Mouse (Mus musculus) ES-Bruce4 (cell line): Measurements from ENCODE around the gene Cpxm1. TPM values are rescaled to one million over a fixed set of nuclear protein-coding genes. Genes with fewer than 3 reads are reported as not detected.
"Not testable (repeated sequence)": the region's sequence is repeated elsewhere in the genome, so short reads cannot be mapped to it uniquely, and the experiment has no call there.

Experiments used
- H3K27ac ChIP-seq: 2 replicates; pipeline ENCODE4 v1.5.1; 2012; ENCODE audit warnings: low read length, inconsistent platforms; ENCODE audit not compliant: insufficient read depth
- H3K27me3 ChIP-seq: 2 replicates; pipeline ENCODE4 v1.6.1; 2012; ENCODE audit warnings: mild to moderate bottlenecking, low read length, inconsistent platforms; ENCODE audit not compliant: control insufficient read depth, poor library complexity, insufficient read depth, severe bottlenecking
- H3K36me3 ChIP-seq: 2 replicates; pipeline ENCODE4 v1.6.1; 2012; ENCODE audit warnings: inconsistent platforms, mild to moderate bottlenecking, low read length, moderate library complexity; ENCODE audit not compliant: control insufficient read depth, poor library complexity, insufficient read depth, severe bottlenecking
- H3K4me1 ChIP-seq: one replicate; pipeline ENCODE4 v1.8.1; 2011; ENCODE audit warnings: low read length; ENCODE audit not compliant: control insufficient read depth, insufficient read depth
- H3K4me3 ChIP-seq: 2 replicates; pipeline ENCODE4 v1.5.1; 2011; ENCODE audit warnings: low read depth, mild to moderate bottlenecking, low read length
- H3K9ac ChIP-seq: 2 replicates; pipeline ENCODE4 v1.6.1; 2012; ENCODE audit warnings: low read depth, mild to moderate bottlenecking, inconsistent platforms; ENCODE audit not compliant: poor library complexity, severe bottlenecking
- H3K9me3 ChIP-seq: replicated peaks from 2 replicates; pipeline ENCODE4 v1.6.1; 2012; ENCODE audit warnings: mild to moderate bottlenecking, low read length, inconsistent platforms; ENCODE audit not compliant: control insufficient read depth, poor library complexity, insufficient read depth, severe bottlenecking
- CTCF ChIP-seq: IDR thresholded peaks from one replicate; pipeline ENCODE4 v1.8.1; 2011; ENCODE audit warnings: low read depth, low read length
- EP300 ChIP-seq: IDR thresholded peaks from 2 replicates; pipeline ENCODE4 v1.6.1; 2011; ENCODE audit warnings: low read depth, low read length; ENCODE audit not compliant: insufficient read depth
- POLR2A ChIP-seq: IDR thresholded peaks from one replicate; pipeline ENCODE4 v1.8.1; 2011; ENCODE audit warnings: low read length; ENCODE audit not compliant: insufficient read depth
- polyA plus RNA-seq: library from polyadenylated mRNA; stranded (reverse); fragments of >200 nt; gene quantifications from 2 replicates; pipeline ENCODE4 v1.2.4, GENCODE M21; 2011; ENCODE audit warnings: low read depth; ENCODE audit not compliant: missing spikeins, insufficient read depth, insufficient read length

The Cpxm1 gene
- polyA plus RNA-seq, 1 experiment, result 8.1 TPM

DNA sequence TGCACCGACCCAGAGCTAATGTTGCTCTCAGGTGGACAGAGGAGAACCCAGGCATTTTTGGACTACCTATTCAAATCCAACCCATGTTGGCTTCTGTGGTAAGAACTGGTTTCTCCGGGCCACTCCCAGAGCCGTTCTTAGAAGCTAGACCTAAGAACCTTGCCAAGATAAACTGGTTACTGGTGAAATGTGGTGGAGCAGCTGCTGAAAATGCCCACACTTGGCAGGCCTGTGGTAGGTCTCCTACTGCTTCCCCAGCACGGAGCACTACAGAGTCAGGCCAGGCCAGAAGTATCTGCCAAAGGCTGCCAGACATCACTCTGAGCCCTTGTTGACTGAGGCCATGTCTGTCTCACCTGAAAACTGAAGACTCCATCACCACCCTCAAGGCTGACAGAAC lies 22.4 kb downstream of the Cpxm1 start:
- no peaks in the 10 kb centered on the region for H3K27me3 ChIP-seq
- H3K9ac ChIP-seq, result no peak overlapping the region
- H3K36me3 ChIP-seq, result no peaks in the 10 kb centered on the region
- TF ChIP-seq POLR2A (no peak), EP300 (no peak), CTCF (no peak)
- no peak overlapping the region for H3K27ac ChIP-seq
- no peaks in the 10 kb centered on the region for H3K9me3 ChIP-seq
- H3K4me1 ChIP-seq, result no peaks in the 10 kb centered on the region
- no peak overlapping the region for H3K4me3 ChIP-seq

DNA sequence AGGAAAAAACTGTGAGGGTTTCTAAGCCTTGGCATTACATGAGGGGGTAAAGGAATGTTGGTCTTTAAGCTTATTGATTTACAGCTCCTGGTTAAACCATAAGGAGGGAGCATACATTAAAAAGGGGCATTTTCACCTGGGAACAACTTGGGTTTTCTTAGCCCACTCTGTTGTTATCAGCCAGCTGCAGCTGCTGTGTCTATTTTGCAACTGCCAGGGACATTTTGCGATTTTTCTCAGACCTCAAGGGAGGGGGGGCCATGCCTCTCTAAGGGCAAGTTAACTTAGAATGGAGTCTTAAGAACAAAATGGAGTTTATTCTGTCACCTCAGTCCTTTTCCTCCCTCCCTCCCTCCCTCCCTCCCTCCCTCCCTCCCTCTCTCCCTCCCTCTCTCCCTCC lies 24.3 kb downstream of the Cpxm1 start:
- not testable (repeated sequence) for H3K27me3 ChIP-seq, H3K4me3 ChIP-seq, H3K9ac ChIP-seq, H3K4me1 ChIP-seq, H3K9me3 ChIP-seq, H3K27ac ChIP-seq, H3K36me3 ChIP-seq

DNA sequence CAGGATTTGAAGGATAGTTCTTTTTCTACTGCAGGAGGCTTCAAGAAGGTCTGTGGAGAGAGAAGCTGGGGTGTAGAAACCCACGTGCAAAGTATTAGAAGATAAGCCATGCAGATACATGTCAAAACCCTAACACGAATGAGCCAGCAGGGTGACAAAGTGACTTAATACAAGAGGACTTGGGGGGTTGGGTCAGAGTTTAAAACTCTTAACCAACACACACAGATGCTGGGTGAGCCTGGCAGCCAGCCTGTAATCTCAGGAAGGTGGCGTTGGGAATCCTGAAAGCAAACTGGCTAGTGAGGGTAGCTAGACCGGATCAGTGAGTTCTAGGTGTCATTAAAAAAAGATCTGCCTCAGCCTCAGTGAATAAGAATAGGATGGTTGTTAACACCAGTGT lies 30.0 kb downstream of the Cpxm1 start:
- Histone ChIP-seq H3K4me1 (no peaks in the 10 kb centered on the region), H3K9me3 (no peaks in the 10 kb centered on the region), H3K27ac (no peak overlapping the region), H3K4me3 (no peak overlapping the region), H3K27me3 (no peaks in the 10 kb centered on the region), H3K36me3 (no peaks in the 10 kb centered on the region), H3K9ac (no peak overlapping the region)
- TF ChIP-seq CTCF, result no peak
- TF ChIP-seq EP300, result no peak
- TF ChIP-seq POLR2A, result no peak

DNA sequence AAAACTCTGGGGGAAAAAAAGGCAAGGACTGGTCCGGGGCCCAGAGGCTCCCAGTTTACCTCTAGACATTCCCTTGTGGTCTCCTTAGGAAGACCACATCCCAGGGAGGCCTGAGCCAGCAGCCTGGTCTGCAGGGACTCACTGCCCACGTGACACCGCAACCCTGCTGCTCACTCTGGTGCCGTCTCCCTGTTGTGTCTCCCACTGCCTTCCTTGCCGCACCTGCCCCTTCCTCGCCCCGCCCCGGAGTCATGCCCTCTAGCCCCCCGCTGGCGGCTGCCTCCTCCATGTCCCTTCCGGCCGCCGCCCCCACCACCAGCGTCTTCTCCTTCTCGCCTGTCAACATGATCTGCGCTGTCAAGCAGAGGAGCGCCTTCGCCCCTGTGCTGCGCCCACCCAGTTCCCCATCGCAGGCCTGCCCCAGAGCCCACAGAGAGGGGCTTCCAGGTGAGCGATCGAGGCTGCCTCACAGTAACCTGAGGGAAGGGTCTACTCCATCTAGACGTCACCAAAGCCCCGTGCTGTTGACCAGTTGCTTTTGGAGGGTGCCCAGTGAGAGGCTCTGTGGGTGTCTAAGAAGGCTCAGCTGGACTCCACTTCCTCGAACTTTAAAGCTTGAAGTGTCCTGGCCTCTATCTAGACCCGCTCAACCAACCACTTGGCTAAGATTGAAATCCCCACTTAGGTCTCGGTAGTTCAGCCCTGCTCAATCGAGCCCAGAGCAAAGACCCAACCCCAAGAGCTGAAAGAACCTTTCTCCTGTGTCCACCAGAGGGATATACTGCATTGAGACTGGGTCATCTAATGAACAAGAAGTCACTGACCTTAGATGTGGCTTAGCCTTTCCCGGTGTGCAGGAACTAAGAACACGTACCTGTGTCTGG lies 31.9 kb downstream of the Cpxm1 start:
- Histone ChIP-seq H3K9me3 (no peaks in the 10 kb centered on the region), H3K9ac (no peak overlapping the region), H3K4me3 (no peak overlapping the region), H3K27me3 (peaks cover 8% of the 10 kb centered on the region), H3K27ac (no peak overlapping the region), H3K4me1 (no peaks in the 10 kb centered on the region), H3K36me3 (no peaks in the 10 kb centered on the region)
- TF ChIP-seq CTCF (no peak), EP300 (no peak), POLR2A (no peak)

DNA sequence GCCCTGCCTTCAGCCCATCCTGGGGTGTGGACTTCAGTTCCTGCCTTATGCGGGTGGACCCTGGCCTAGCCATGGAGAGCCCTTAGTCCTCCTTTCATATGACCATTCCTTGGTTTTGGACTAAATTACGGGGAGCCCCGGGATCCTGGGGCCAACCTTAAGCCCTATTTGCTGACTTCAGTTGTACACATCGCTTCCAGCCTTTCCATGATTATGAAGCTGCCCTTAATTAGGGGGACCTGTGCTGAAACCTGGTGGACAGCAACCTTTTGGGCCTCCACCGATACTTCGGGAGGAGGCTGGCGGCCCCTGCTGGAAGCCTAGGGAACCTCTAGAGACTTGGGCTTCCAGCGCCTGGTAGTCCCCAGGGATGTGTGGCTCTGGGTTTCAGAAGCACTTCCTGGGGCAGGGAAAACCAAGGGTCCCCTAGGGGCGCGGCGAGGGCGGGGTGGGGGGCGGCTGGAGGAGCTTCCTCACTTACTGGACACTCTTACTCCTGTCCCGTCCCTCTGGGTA lies 34.8 kb downstream of the Cpxm1 start:
- peaks cover 8% of the 10 kb centered on the region for H3K27me3 ChIP-seq
- H3K36me3 ChIP-seq, result no peaks in the 10 kb centered on the region
- TF ChIP-seq CTCF (peak; percentile 77), POLR2A (no peak), EP300 (no peak)
- peaks cover 2% of the 10 kb centered on the region for H3K4me1 ChIP-seq
- H3K9me3 ChIP-seq, result no peaks in the 10 kb centered on the region
- no peak overlapping the region for H3K9ac ChIP-seq
- peak overlapping the region; percentile 40; the same call in 1 of the 2 replicates for H3K4me3 ChIP-seq
- H3K27ac ChIP-seq, result no peak overlapping the region

DNA sequence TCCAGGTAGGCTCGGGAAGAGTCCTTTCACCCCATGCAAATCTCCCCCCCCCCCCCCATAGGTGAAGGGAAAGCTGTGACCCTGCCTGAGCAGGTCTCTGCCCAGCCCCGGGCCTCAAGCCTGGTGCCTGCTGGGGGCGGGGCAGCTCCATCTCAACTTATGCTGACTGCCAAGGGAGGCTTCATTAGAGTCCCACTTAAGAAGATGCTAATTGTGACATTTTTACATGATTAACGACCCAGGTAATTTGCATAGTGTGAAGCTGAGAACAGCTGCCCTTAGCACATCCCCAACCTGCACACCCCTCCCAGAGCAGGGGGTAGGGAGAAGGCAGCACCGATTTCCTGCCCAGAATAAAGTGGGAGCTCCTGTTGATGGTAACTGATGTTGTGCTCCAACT lies 38.5 kb downstream of the Cpxm1 start:
- H3K4me3 ChIP-seq, result no peak overlapping the region
- H3K9me3 ChIP-seq, result no peaks in the 10 kb centered on the region
- peaks cover 2% of the 10 kb centered on the region for H3K4me1 ChIP-seq
- H3K27ac ChIP-seq, result no peak overlapping the region
- peaks cover 8% of the 10 kb centered on the region for H3K27me3 ChIP-seq
- TF ChIP-seq EP300 (0 out of 2 replicates have a peak, but pooled peaks have one; percentile 9), CTCF (no peak)
- H3K36me3 ChIP-seq, result no peaks in the 10 kb centered on the region
- H3K9ac ChIP-seq, result no peak overlapping the region
